Mouse (Mus musculus): ENCODE measurements at regions not wholly inside any gene's neighbourhood (a gene's known extent, or its start where the extent isn't known, plus 50 kb on each side); places are given as distances from the start of the nearest gene placed in this dataset.

- H3K36me3 ChIP-seq (ENCODE audit: control insufficient read depth, insufficient read depth, low read length), result no peaks in the 10 kb centered on the region
- H3K4me2 ChIP-seq (replicated peaks; ENCODE audit: low read depth, low read length, severe bottlenecking), result no peak overlapping the region
- DNase-seq (ENCODE audit: low spot score), result no peak
- H3K9ac ChIP-seq (ENCODE audit: low read depth, low read length, severe bottlenecking), result no peak overlapping the region
- H3K27me3 ChIP-seq (ENCODE audit: control insufficient read depth, insufficient read depth, low read length), result no peaks in the 10 kb centered on the region
- no peaks in the 10 kb centered on the region for H3K4me1 ChIP-seq (ENCODE audit: control insufficient read depth, insufficient read depth, low read length)
- no peak for TF ChIP-seq POLR2A (IDR thresholded peaks at IDR 0.05; ENCODE audit: borderline replicate concordance, extremely low read depth, insufficient read depth, insufficient read length)
- H3K27ac ChIP-seq (replicated peaks; ENCODE audit: low read depth, low read length), result no peak overlapping the region
- no peaks in the 10 kb centered on the region for H3K9me3 ChIP-seq (ENCODE audit: control insufficient read depth, low read length)
- no peak for ATAC-seq (ENCODE audit: low FRiP score, low read depth)
- H3K4me3 ChIP-seq (replicated peaks; ENCODE audit: low read length), result no peak overlapping the region
- WGBS, result 49% methylated on average over 3 of the region's 3 CpGs
Observed at GRCm38 (mm10) chr14:9191664-9192063, 525.6 kb upstream of the 4930452B06Rik start.

DNA sequence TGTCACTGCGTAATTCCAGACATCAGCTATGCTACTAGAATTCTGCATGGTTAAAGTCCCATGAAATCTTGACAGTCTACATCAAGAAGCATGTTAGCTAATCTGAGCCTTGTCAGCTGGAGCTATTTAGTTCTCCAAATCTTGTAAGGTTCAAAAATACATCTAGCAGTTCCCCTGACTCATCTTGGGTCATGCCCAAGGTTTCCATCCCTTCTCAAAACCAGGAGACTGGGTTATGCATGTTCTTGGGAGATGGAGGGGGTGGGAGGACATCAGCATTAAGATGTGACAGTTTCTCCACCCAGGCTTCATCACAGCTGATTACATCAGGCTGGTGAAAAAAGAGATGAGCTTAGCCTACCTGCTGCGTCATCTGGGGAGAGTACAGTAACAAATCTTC lies 495.3 kb upstream of the 4930452B06Rik start:
- H3K4me3 ChIP-seq (replicated peaks; ENCODE audit: low read length), result no peak overlapping the region
- WGBS, result 83% methylated on average over 2 of the region's 2 CpGs
- ATAC-seq (ENCODE audit: low FRiP score, low read depth), result no peak
- H3K9ac ChIP-seq (ENCODE audit: low read depth, low read length, severe bottlenecking), result no peak overlapping the region
- H3K9me3 ChIP-seq (ENCODE audit: control insufficient read depth, low read length), result no peaks in the 10 kb centered on the region
- DNase-seq (ENCODE audit: low spot score), result no peak
- H3K4me2 ChIP-seq (replicated peaks; ENCODE audit: low read depth, low read length, severe bottlenecking), result no peak overlapping the region
- TF ChIP-seq POLR2A (IDR thresholded peaks at IDR 0.05; ENCODE audit: borderline replicate concordance, extremely low read depth, insufficient read depth, insufficient read length), result no peak
- H3K27me3 ChIP-seq (ENCODE audit: control insufficient read depth, insufficient read depth, low read length), result no peaks in the 10 kb centered on the region
- H3K36me3 ChIP-seq (ENCODE audit: control insufficient read depth, insufficient read depth, low read length), result no peaks in the 10 kb centered on the region
- H3K4me1 ChIP-seq (ENCODE audit: control insufficient read depth, insufficient read depth, low read length), result no peaks in the 10 kb centered on the region
- H3K27ac ChIP-seq (replicated peaks; ENCODE audit: low read depth, low read length), result no peak overlapping the region

GRCm38 (mm10) chr14:9157941-9158340 lies 491.9 kb upstream of the 4930452B06Rik start:
- Histone ChIP-seq H3K27ac (replicated peaks; ENCODE audit: low read depth, low read length) (no peak overlapping the region), H3K27me3 (ENCODE audit: control insufficient read depth, insufficient read depth, low read length) (no peaks in the 10 kb centered on the region), H3K4me1 (ENCODE audit: control insufficient read depth, insufficient read depth, low read length) (no peaks in the 10 kb centered on the region), H3K9ac (ENCODE audit: low read depth, low read length, severe bottlenecking) (no peak overlapping the region), H3K36me3 (ENCODE audit: control insufficient read depth, insufficient read depth, low read length) (no peaks in the 10 kb centered on the region), H3K4me2 (replicated peaks; ENCODE audit: low read depth, low read length, severe bottlenecking) (no peak overlapping the region), H3K4me3 (replicated peaks; ENCODE audit: low read length) (no peak overlapping the region), H3K9me3 (ENCODE audit: control insufficient read depth, low read length) (no peaks in the 10 kb centered on the region)
- WGBS, result 69% methylated on average over 3 of the region's 3 CpGs
- no peak for DNase-seq (ENCODE audit: low spot score)
- no peak for TF ChIP-seq POLR2A (IDR thresholded peaks at IDR 0.05; ENCODE audit: borderline replicate concordance, extremely low read depth, insufficient read depth, insufficient read length)
- ATAC-seq (ENCODE audit: low FRiP score, low read depth), result no peak

GRCm38 (mm10) chr14:9150841-9151240 lies 484.8 kb upstream of the 4930452B06Rik start:
- Histone ChIP-seq H3K4me3 (replicated peaks; ENCODE audit: low read length) (no peak overlapping the region), H3K9ac (ENCODE audit: low read depth, low read length, severe bottlenecking) (no peak overlapping the region), H3K4me2 (replicated peaks; ENCODE audit: low read depth, low read length, severe bottlenecking) (no peak overlapping the region), H3K27me3 (ENCODE audit: control insufficient read depth, insufficient read depth, low read length) (no peaks in the 10 kb centered on the region), H3K36me3 (ENCODE audit: control insufficient read depth, insufficient read depth, low read length) (no peaks in the 10 kb centered on the region), H3K9me3 (ENCODE audit: control insufficient read depth, low read length) (no peaks in the 10 kb centered on the region), H3K4me1 (ENCODE audit: control insufficient read depth, insufficient read depth, low read length) (no peaks in the 10 kb centered on the region), H3K27ac (replicated peaks; ENCODE audit: low read depth, low read length) (no peak overlapping the region)
- DNase-seq (ENCODE audit: low spot score) (no peak), ATAC-seq (ENCODE audit: low FRiP score, low read depth) (no peak)
- WGBS, result 52% methylated on average over 1 of the region's 1 CpGs
- TF ChIP-seq POLR2A (IDR thresholded peaks at IDR 0.05; ENCODE audit: borderline replicate concordance, extremely low read depth, insufficient read depth, insufficient read length), result no peak

DNA sequence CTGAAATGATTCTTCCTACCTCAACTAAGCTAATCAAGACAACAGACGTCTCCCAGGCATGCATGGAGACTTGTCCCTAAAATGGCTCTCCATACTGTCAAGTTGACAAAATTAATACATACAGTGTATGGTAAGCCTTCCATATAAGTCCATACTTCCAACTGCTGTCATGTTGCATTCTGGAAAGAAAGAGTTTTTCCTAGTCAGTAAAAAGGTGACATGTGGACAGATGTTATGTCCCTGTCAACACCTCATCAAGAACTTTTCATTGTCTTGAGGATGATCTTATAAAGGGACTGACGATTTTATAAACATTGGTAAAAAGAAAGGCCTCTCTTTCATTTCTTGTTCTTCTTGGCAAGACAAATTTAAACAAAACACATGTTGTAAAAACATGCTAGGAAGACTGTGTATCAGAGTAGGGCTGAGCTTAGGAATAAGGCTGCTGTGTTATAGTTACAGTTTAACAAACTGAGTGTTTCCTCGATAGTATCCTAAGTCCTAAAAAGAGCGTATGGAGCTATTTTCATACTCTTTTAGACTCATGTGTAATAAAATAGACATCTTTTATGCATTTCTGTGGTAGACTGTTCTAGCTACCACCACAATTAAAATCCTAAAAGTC lies 480.7 kb upstream of the 4930452B06Rik start:
- no peaks in the 10 kb centered on the region for H3K36me3 ChIP-seq (ENCODE audit: control insufficient read depth, insufficient read depth, low read length)
- H3K27ac ChIP-seq (replicated peaks; ENCODE audit: low read depth, low read length), result no peak overlapping the region
- no peak overlapping the region for H3K4me2 ChIP-seq (replicated peaks; ENCODE audit: low read depth, low read length, severe bottlenecking)
- no peak for TF ChIP-seq POLR2A (IDR thresholded peaks at IDR 0.05; ENCODE audit: borderline replicate concordance, extremely low read depth, insufficient read depth, insufficient read length)
- H3K9me3 ChIP-seq (ENCODE audit: control insufficient read depth, low read length), result no peaks in the 10 kb centered on the region
- H3K27me3 ChIP-seq (ENCODE audit: control insufficient read depth, insufficient read depth, low read length), result no peaks in the 10 kb centered on the region
- DNase-seq (ENCODE audit: low spot score) (no peak), ATAC-seq (ENCODE audit: low FRiP score, low read depth) (no peak)
- H3K4me1 ChIP-seq (ENCODE audit: control insufficient read depth, insufficient read depth, low read length), result no peaks in the 10 kb centered on the region
- WGBS, result 75% methylated on average over 4 of the region's 4 CpGs
- H3K9ac ChIP-seq (ENCODE audit: low read depth, low read length, severe bottlenecking), result no peak overlapping the region
- no peak overlapping the region for H3K4me3 ChIP-seq (replicated peaks; ENCODE audit: low read length)

GRCm38 (mm10) chr14:9105708-9106107 lies 439.7 kb upstream of the 4930452B06Rik start:
- H3K27ac ChIP-seq (replicated peaks; ENCODE audit: low read depth, low read length), result no peak overlapping the region
- no peak for DNase-seq (ENCODE audit: low spot score)
- WGBS, result 71% methylated on average over 1 of the region's 1 CpGs
- H3K9ac ChIP-seq (ENCODE audit: low read depth, low read length, severe bottlenecking), result no peak overlapping the region
- no peak for ATAC-seq (ENCODE audit: low FRiP score, low read depth)
- no peaks in the 10 kb centered on the region for H3K27me3 ChIP-seq (ENCODE audit: control insufficient read depth, insufficient read depth, low read length)
- no peak overlapping the region for H3K4me2 ChIP-seq (replicated peaks; ENCODE audit: low read depth, low read length, severe bottlenecking)
- no peaks in the 10 kb centered on the region for H3K9me3 ChIP-seq (ENCODE audit: control insufficient read depth, low read length)
- no peak overlapping the region for H3K4me3 ChIP-seq (replicated peaks; ENCODE audit: low read length)
- no peaks in the 10 kb centered on the region for H3K36me3 ChIP-seq (ENCODE audit: control insufficient read depth, insufficient read depth, low read length)
- H3K4me1 ChIP-seq (ENCODE audit: control insufficient read depth, insufficient read depth, low read length), result no peaks in the 10 kb centered on the region
- no peak for TF ChIP-seq POLR2A (IDR thresholded peaks at IDR 0.05; ENCODE audit: borderline replicate concordance, extremely low read depth, insufficient read depth, insufficient read length)
